Mouse (Mus musculus): ENCODE measurements around the gene Safb. TPM values are rescaled to one million over a fixed set of nuclear protein-coding genes. Genes with fewer than 3 reads are reported as not detected.

Safb gene
- polyA plus RNA-seq, 1 experiment from 2014 or later = 104 TPM

- no peak for ATAC-seq (ENCODE audit: low read depth)
- Histone ChIP-seq H3K36me3 (peaks cover 100% of the 10 kb centered on the region), H3K9ac (no peak overlapping the region), H3K4me2 (no peak overlapping the region), H3K4me1 (replicated peaks) (no peaks in the 10 kb centered on the region; the same call in 1 of the 2 replicates), H3K9me3 (no peaks in the 10 kb centered on the region), H3K27me3 (no peaks in the 10 kb centered on the region), H3K4me3 (no peak overlapping the region), H3K27ac (replicated peaks) (no peak overlapping the region)
- WGBS = 92% methylated on average over 5 of the region's 5 CpGs
Observed at GRCm38 (mm10) chr17:56566918-56567317, 17.7 kb upstream of the Safb start.

- Histone ChIP-seq H3K36me3 (peaks cover 100% of the 10 kb centered on the region), H3K27ac (replicated peaks) (no peak overlapping the region), H3K27me3 (no peaks in the 10 kb centered on the region), H3K4me2 (no peak overlapping the region), H3K4me3 (no peak overlapping the region), H3K4me1 (replicated peaks) (no peaks in the 10 kb centered on the region; the same call in 1 of the 2 replicates), H3K9me3 (no peaks in the 10 kb centered on the region), H3K9ac (no peak overlapping the region)
- 98% methylated on average over 4 of the region's 4 CpGs for WGBS
- no peak for ATAC-seq (ENCODE audit: low read depth)
Observed at GRCm38 (mm10) chr17:56567370-56567769, 17.3 kb upstream of the Safb start.

GRCm38 (mm10) chr17:56570287-56570686, 14.3 kb upstream of the Safb start:
- WGBS = 90% methylated on average over 4 of the region's 4 CpGs
- H3K27me3 ChIP-seq = no peaks in the 10 kb centered on the region
- no peak for ATAC-seq (ENCODE audit: low read depth)
- no peak overlapping the region for H3K4me3 ChIP-seq
- H3K9ac ChIP-seq = no peak overlapping the region
- H3K4me2 ChIP-seq = no peak overlapping the region
- no peaks in the 10 kb centered on the region for H3K9me3 ChIP-seq
- peaks cover 7% of the 10 kb centered on the region; the same call in 1 of the 2 replicates for H3K4me1 ChIP-seq (replicated peaks)
- peaks cover 99% of the 10 kb centered on the region for H3K36me3 ChIP-seq
- no peak overlapping the region for H3K27ac ChIP-seq (replicated peaks)

- peaks cover 95% of the 10 kb centered on the region for H3K36me3 ChIP-seq
- ATAC-seq (ENCODE audit: low read depth) = no peak
- H3K4me2 ChIP-seq = no peak overlapping the region
- no peaks in the 10 kb centered on the region for H3K27me3 ChIP-seq
- no peak overlapping the region for H3K4me3 ChIP-seq
- H3K9me3 ChIP-seq = no peaks in the 10 kb centered on the region
- 43% methylated on average over 1 of the region's 1 CpGs for WGBS
- H3K27ac ChIP-seq (replicated peaks) = 0 out of 2 replicates have a peak overlapping the region, but pooled peaks have one; percentile 1
- no peak overlapping the region for H3K9ac ChIP-seq
- H3K4me1 ChIP-seq (replicated peaks) = peaks cover 7% of the 10 kb centered on the region; the same call in 1 of the 2 replicates
Observed at GRCm38 (mm10) chr17:56572154-56572553, 12.5 kb upstream of the Safb start.

GRCm38 (mm10) chr17:56572939-56573338, 11.7 kb upstream of the Safb start:
- WGBS = 86% methylated on average over 3 of the region's 3 CpGs
- Histone ChIP-seq H3K4me1 (replicated peaks) (peaks cover 7% of the 10 kb centered on the region; the same call in 1 of the 2 replicates), H3K9ac (no peak overlapping the region), H3K4me2 (no peak overlapping the region), H3K9me3 (no peaks in the 10 kb centered on the region), H3K4me3 (no peak overlapping the region), H3K36me3 (peaks cover 95% of the 10 kb centered on the region), H3K27ac (replicated peaks) (0 out of 2 replicates have a peak overlapping the region, but pooled peaks have one; percentile 1), H3K27me3 (no peaks in the 10 kb centered on the region)
- no peak for ATAC-seq (ENCODE audit: low read depth)

- H3K27ac ChIP-seq (replicated peaks) = no peak overlapping the region
- H3K36me3 ChIP-seq = peaks cover 61% of the 10 kb centered on the region
- no peaks in the 10 kb centered on the region for H3K9me3 ChIP-seq
- H3K27me3 ChIP-seq = no peaks in the 10 kb centered on the region
- H3K4me1 ChIP-seq (replicated peaks) = peaks cover 56% of the 10 kb centered on the region
- H3K9ac ChIP-seq = peak overlapping the region; percentile 87
- H3K4me2 ChIP-seq = peak overlapping the region; percentile 95
- H3K4me3 ChIP-seq = peak overlapping the region; percentile 97
- ATAC-seq (ENCODE audit: low read depth) = no peak
- 84% methylated on average over 1 of the region's 1 CpGs for WGBS
Observed at GRCm38 (mm10) chr17:56583071-56583470, 1.6 kb upstream of the Safb start.

- peaks cover 60% of the 10 kb centered on the region for H3K36me3 ChIP-seq
- 4% methylated on average over 33 of the region's 33 CpGs for WGBS
- no peaks in the 10 kb centered on the region for H3K27me3 ChIP-seq
- H3K4me3 ChIP-seq = peak overlapping the region; percentile 97
- H3K4me1 ChIP-seq (replicated peaks) = peaks cover 63% of the 10 kb centered on the region
- H3K4me2 ChIP-seq = peak overlapping the region; percentile 95
- no peak for ATAC-seq (ENCODE audit: low read depth)
- no peaks in the 10 kb centered on the region for H3K9me3 ChIP-seq
- peak overlapping the region; percentile 87 for H3K9ac ChIP-seq
- peak overlapping the region; percentile 92 for H3K27ac ChIP-seq (replicated peaks)
Observed at GRCm38 (mm10) chr17:56583611-56584256, 891 bp upstream of the Safb start.

- Histone ChIP-seq H3K9me3 (no peaks in the 10 kb centered on the region), H3K4me3 (peak overlapping the region; percentile 97), H3K9ac (peak overlapping the region; percentile 89), H3K27me3 (no peaks in the 10 kb centered on the region), H3K36me3 (peaks cover 63% of the 10 kb centered on the region), H3K4me2 (peak overlapping the region; percentile 97), H3K4me1 (replicated peaks) (peaks cover 75% of the 10 kb centered on the region), H3K27ac (replicated peaks) (peak overlapping the region; percentile 93)
- under 1% methylated on average over 61 of the region's 61 CpGs for WGBS
- peak; percentile 24 for ATAC-seq (ENCODE audit: low read depth)
Observed at GRCm38 (mm10) chr17:56585171-56585821, 671 bp downstream of the Safb start.

GRCm38 (mm10) chr17:56587773-56588172, 3.1 kb downstream of the Safb start:
- Histone ChIP-seq H3K27ac (replicated peaks) (no peak overlapping the region), H3K4me1 (replicated peaks) (peaks cover 69% of the 10 kb centered on the region), H3K36me3 (peaks cover 64% of the 10 kb centered on the region), H3K27me3 (no peaks in the 10 kb centered on the region), H3K4me3 (0 out of 2 replicates have a peak overlapping the region, but pooled peaks have one; percentile 97), H3K4me2 (peak overlapping the region; percentile 97), H3K9ac (peak overlapping the region; percentile 38; the same call in 1 of the 2 replicates), H3K9me3 (no peaks in the 10 kb centered on the region)
- ATAC-seq (ENCODE audit: low read depth) = no peak
- 90% methylated on average over 1 of the region's 1 CpGs for WGBS

GRCm38 (mm10) chr17:56588921-56589320, 4.3 kb downstream of the Safb start:
- H3K4me1 ChIP-seq (replicated peaks) = peaks cover 59% of the 10 kb centered on the region
- H3K36me3 ChIP-seq = peaks cover 75% of the 10 kb centered on the region
- WGBS = 96% methylated on average over 4 of the region's 4 CpGs
- no peak overlapping the region; the same call in 1 of the 2 replicates for H3K9ac ChIP-seq
- H3K9me3 ChIP-seq = no peaks in the 10 kb centered on the region
- H3K27me3 ChIP-seq = no peaks in the 10 kb centered on the region
- H3K27ac ChIP-seq (replicated peaks) = no peak overlapping the region
- H3K4me2 ChIP-seq = no peak overlapping the region
- ATAC-seq (ENCODE audit: low read depth) = no peak
- H3K4me3 ChIP-seq = no peak overlapping the region

GRCm38 (mm10) chr17:56592553-56592952, 7.9 kb downstream of the Safb start:
- Histone ChIP-seq H3K36me3 (peaks cover 99% of the 10 kb centered on the region), H3K9me3 (no peaks in the 10 kb centered on the region), H3K4me3 (no peak overlapping the region), H3K27me3 (no peaks in the 10 kb centered on the region), H3K27ac (replicated peaks) (no peak overlapping the region), H3K9ac (no peak overlapping the region), H3K4me1 (replicated peaks) (peaks cover 40% of the 10 kb centered on the region), H3K4me2 (no peak overlapping the region)
- ATAC-seq (ENCODE audit: low read depth) = no peak

- ATAC-seq (ENCODE audit: low read depth) = 0 out of 2 replicates have a peak, but pooled peaks have one; percentile 19
- Histone ChIP-seq H3K9me3 (no peaks in the 10 kb centered on the region), H3K4me2 (no peak overlapping the region), H3K4me1 (replicated peaks) (peaks cover 28% of the 10 kb centered on the region), H3K4me3 (no peak overlapping the region), H3K36me3 (peaks cover 96% of the 10 kb centered on the region), H3K27me3 (no peaks in the 10 kb centered on the region), H3K9ac (no peak overlapping the region), H3K27ac (replicated peaks) (no peak overlapping the region)
- WGBS = 86% methylated on average over 8 of the region's 8 CpGs
Observed at GRCm38 (mm10) chr17:56593527-56594271, 9.1 kb downstream of the Safb start.
